Mouse (Mus musculus): ENCODE measurements around the gene Hif1an. TPM values are rescaled to one million over a fixed set of nuclear protein-coding genes. Genes with fewer than 3 reads are reported as not detected.

Hif1an gene
- polyA plus RNA-seq, 1 experiment: 11.5 TPM

DNA sequence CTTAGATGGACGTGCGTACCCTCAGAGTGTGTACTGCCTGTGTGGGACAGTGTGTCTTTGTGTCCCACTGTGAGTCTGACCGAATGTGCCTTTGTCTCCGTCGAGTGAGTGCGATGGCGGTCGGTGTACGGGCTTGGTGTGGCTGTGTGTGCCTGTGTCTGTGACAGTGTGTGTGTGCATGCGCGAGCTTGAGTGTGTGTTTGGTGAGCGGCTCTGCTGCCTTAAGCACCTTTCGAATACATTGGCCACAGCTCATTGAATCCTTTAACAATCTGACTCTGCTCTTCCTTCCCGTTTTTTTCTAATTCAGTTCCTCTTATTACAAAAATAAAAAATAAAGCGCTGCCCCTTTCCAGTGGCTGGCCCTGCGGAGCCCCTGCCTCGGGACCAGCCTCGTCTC is 28.3 kb downstream of the Hif1an start:
- TF ChIP-seq CTCF (IDR thresholded peaks at IDR 0.05; ENCODE audit: extremely low read depth, insufficient read length, insufficient replicate concordance, low read depth, low read length) (no peak), POLR2A (IDR thresholded peaks at IDR 0.05; ENCODE audit: low read depth, low read length) (no peak)
- Histone ChIP-seq H3K4me3 (ENCODE audit: low read depth, low read length) (no peak overlapping the region), H3K36me3 (ENCODE audit: control insufficient read depth, insufficient read depth, low read length) (no peaks in the 10 kb centered on the region), H3K27ac (ENCODE audit: insufficient read depth, low read depth, low read length) (no peak overlapping the region), H3K4me1 (ENCODE audit: control insufficient read depth, insufficient read depth, insufficient read length, low read length) (no peaks in the 10 kb centered on the region), H3K27me3 (ENCODE audit: control insufficient read depth, insufficient read depth, low read length) (no peaks in the 10 kb centered on the region)
- WGBS: 86% methylated on average over 18 of the region's 18 CpGs

DNA sequence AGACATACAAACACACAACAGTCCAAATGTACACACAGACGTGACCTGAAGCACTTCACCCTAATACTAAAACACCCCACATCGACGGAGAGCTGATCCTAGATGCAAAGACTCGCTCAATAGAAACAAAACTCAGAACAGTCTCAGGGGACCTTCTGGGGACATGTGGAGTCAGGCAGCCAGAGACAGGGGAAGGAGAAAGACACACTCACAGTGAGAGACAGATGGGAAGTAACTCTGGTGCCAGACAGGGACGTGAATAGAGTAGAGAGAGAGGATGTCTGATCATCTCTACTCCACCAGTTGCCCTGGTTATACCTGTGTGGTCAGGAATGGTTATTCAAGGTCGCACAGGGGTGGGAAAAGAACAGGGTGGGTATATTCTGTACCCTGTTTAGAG is 29.0 kb downstream of the Hif1an start:
- TF ChIP-seq POLR2A (IDR thresholded peaks at IDR 0.05; ENCODE audit: low read depth, low read length) (no peak), CTCF (IDR thresholded peaks at IDR 0.05; ENCODE audit: extremely low read depth, insufficient read length, insufficient replicate concordance, low read depth, low read length) (no peak)
- Histone ChIP-seq H3K4me3 (ENCODE audit: low read depth, low read length) (no peak overlapping the region), H3K27ac (ENCODE audit: insufficient read depth, low read depth, low read length) (no peak overlapping the region), H3K4me1 (ENCODE audit: control insufficient read depth, insufficient read depth, insufficient read length, low read length) (no peaks in the 10 kb centered on the region), H3K27me3 (ENCODE audit: control insufficient read depth, insufficient read depth, low read length) (no peaks in the 10 kb centered on the region), H3K36me3 (ENCODE audit: control insufficient read depth, insufficient read depth, low read length) (no peaks in the 10 kb centered on the region)
- 68% methylated on average over 6 of the region's 6 CpGs for WGBS

DNA sequence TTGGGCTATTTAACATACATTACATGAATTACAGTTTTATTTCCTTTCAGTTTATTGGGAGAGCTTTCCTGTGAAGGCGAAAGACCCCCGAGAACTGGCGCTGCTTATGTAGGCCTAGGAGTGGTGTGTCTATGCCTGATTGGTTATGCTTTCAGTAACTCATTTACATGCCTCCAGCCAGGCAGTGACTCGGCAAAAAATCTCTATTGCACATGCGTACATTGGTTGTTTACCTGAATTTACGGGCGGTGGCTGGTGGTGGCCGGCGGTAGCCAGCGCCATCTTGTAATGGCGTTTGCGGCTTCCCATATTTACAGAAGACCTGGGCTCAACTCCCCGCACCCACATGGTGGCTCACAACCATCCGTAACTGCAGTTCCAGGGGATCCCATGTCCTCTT is 31.5 kb downstream of the Hif1an start:
- no peak overlapping the region for H3K4me3 ChIP-seq (ENCODE audit: low read depth, low read length)
- no peak for TF ChIP-seq CTCF (IDR thresholded peaks at IDR 0.05; ENCODE audit: extremely low read depth, insufficient read length, insufficient replicate concordance, low read depth, low read length)
- TF ChIP-seq POLR2A (IDR thresholded peaks at IDR 0.05; ENCODE audit: low read depth, low read length): no peak
- no peaks in the 10 kb centered on the region for H3K27me3 ChIP-seq (ENCODE audit: control insufficient read depth, insufficient read depth, low read length)
- no peaks in the 10 kb centered on the region for H3K4me1 ChIP-seq (ENCODE audit: control insufficient read depth, insufficient read depth, insufficient read length, low read length)
- WGBS: 96% methylated on average over 14 of the region's 14 CpGs
- no peaks in the 10 kb centered on the region for H3K36me3 ChIP-seq (ENCODE audit: control insufficient read depth, insufficient read depth, low read length)
- no peak overlapping the region for H3K27ac ChIP-seq (ENCODE audit: insufficient read depth, low read depth, low read length)

DNA sequence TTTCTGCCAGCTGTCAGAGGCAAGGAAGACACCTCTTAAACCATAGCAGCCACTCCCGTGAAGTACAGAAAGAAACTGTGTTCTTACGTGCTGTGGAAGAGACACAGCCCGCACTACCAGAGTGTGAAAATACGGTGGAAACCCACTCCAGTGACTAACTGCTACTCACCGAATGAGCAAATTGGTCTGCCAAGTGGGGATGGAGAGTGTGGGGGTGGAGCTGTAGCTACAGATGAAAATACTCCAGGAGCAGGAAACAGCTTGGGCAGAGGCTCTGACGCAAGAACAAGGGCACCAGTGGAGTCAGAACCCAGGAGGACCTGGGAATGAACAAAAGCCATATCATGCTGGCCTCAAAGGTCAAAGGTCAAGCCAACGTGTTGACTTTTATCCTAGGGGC is 55.5 kb downstream of the Hif1an start:
- TF ChIP-seq POLR2A (IDR thresholded peaks at IDR 0.05; ENCODE audit: low read depth, low read length) (no peak), CTCF (IDR thresholded peaks at IDR 0.05; ENCODE audit: extremely low read depth, insufficient read length, insufficient replicate concordance, low read depth, low read length) (no peak)
- WGBS: 51% methylated on average over 7 of the region's 7 CpGs
- no peak overlapping the region for H3K4me3 ChIP-seq (ENCODE audit: low read depth, low read length)
- H3K36me3 ChIP-seq (ENCODE audit: control insufficient read depth, insufficient read depth, low read length): no peaks in the 10 kb centered on the region
- no peaks in the 10 kb centered on the region for H3K4me1 ChIP-seq (ENCODE audit: control insufficient read depth, insufficient read depth, insufficient read length, low read length)
- no peak overlapping the region for H3K27ac ChIP-seq (ENCODE audit: insufficient read depth, low read depth, low read length)
- H3K27me3 ChIP-seq (ENCODE audit: control insufficient read depth, insufficient read depth, low read length): no peaks in the 10 kb centered on the region

Other genes starting within 250 kb of the Hif1an start
- gene Scd4, start 229.8 kb upstream of the Hif1an start, polyA plus RNA-seq (2012; rRNA removed): 0.08 and 0.22 TPM in 2 replicates
- 9.6 and 24.9 TPM in 2 replicates for gene Scd1, start 155.0 kb upstream of the Hif1an start, polyA plus RNA-seq (2012; rRNA removed)
- not detected in 2 replicates for gene Wnt8b, start 69.4 kb upstream of the Hif1an start, polyA plus RNA-seq (2012; rRNA removed)
- 1.3 and 1.5 TPM in 2 replicates for gene Sec31b, start 17.0 kb upstream of the Hif1an start, polyA plus RNA-seq (2012; rRNA removed)
- gene Gm20538, start 10.0 kb upstream of the Hif1an start, polyA plus RNA-seq (2012; rRNA removed): not detected in 2 replicates
- 811 and 895 TPM in 2 replicates for gene Ndufb8, start 7.4 kb upstream of the Hif1an start, polyA plus RNA-seq (2012; rRNA removed)
- not detected in 2 replicates for gene Pax2, start 193.2 kb downstream of the Hif1an start, polyA plus RNA-seq (2012; rRNA removed)